Mouse (Mus musculus) forebrain, embryonic 10.5 days (tissue): ENCODE data around the gene Cdc20. TPM values are rescaled to one million over a fixed set of nuclear protein-coding genes. Genes with fewer than 3 reads are reported as not detected.

Source experiments
- polyA plus RNA-seq: library from polyadenylated mRNA; unstranded; fragments of >200 nt; fragmentation: Nextera tagmentation; extraction: Ambion mirVana; gene quantifications from 2 replicates; pipeline ENCODE4 v1.2.1, GENCODE M21; 2016

Gene Cdc20
- polyA plus RNA-seq, 1 experiment from 2014 or later: 446 TPM

Other genes with a start within 250 kb of the Cdc20 start
- gene Ptprf, start 145.9 kb downstream of the Cdc20 start, polyA plus RNA-seq: 99.7 and 102 TPM in 2 replicates
- 8.7 and 9.7 TPM in 2 replicates for gene Szt2, start 28.1 kb downstream of the Cdc20 start, polyA plus RNA-seq
- 171 and 178 TPM in 2 replicates for gene Med8, start 28.0 kb downstream of the Cdc20 start, polyA plus RNA-seq
- gene Elovl1, start 9.3 kb downstream of the Cdc20 start, polyA plus RNA-seq: 42.8 and 45.5 TPM in 2 replicates
- gene Mpl, start 20.2 kb upstream of the Cdc20 start, polyA plus RNA-seq: 0.79 and 2.0 TPM in 2 replicates
- gene Tie1, start 52.7 kb upstream of the Cdc20 start, polyA plus RNA-seq: 12.8 and 13.6 TPM in 2 replicates
- gene 2610528J11Rik, start 89.6 kb upstream of the Cdc20 start, polyA plus RNA-seq: 1.1 and 2.1 TPM in 2 replicates
- 0.68 and 0.76 TPM in 2 replicates for gene Tmem125, start 106.7 kb upstream of the Cdc20 start, polyA plus RNA-seq
- 0.73 and 0.94 TPM in 2 replicates for gene Cfap57, start 183.4 kb upstream of the Cdc20 start, polyA plus RNA-seq
- 210 and 221 TPM in 2 replicates for gene Ebna1bp2, start 183.4 kb upstream of the Cdc20 start, polyA plus RNA-seq
- not detected in 2 replicates for gene Olfr62, start 221.6 kb upstream of the Cdc20 start, polyA plus RNA-seq